Mouse (Mus musculus): ENCODE data around the gene Gpatch8. TPM values are rescaled to one million over a fixed set of nuclear protein-coding genes. Genes with fewer than 3 reads are reported as not detected.
"Not testable (repeated sequence)": the region's sequence is repeated elsewhere in the genome, so short reads cannot be mapped to it uniquely, and the experiment has no call there.

Gpatch8 gene
- polyA plus RNA-seq, 1 experiment, result 26.3 TPM

DNA sequence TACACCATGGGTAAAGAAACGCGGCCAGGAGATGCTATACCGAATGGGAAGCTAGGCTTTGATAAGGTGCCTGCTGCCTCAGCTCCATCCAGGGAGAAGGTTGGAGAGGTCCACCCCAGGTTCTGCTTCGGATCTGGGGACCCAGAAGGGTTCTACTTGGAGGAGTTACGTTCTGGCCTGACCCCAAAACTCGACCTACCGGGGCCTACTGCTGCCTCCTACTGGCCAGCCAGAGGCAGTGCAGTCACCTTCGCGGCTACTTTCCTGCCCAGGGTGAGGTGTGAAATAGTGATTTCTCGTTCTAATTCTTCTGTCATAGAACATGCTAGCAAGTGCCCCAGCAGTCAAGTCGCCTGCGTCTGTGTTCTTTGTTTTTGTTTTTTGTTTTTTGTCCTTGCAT is 12.0 kb upstream of the Gpatch8 start:
- H3K4me3 ChIP-seq (ENCODE audit: low read depth, low read length), result no peak overlapping the region
- H3K27me3 ChIP-seq (ENCODE audit: control insufficient read depth, insufficient read depth, low read length), result no peaks in the 10 kb centered on the region
- no peaks in the 10 kb centered on the region for H3K36me3 ChIP-seq (ENCODE audit: control insufficient read depth, insufficient read depth, low read length)
- no peak for TF ChIP-seq POLR2A (IDR thresholded peaks at IDR 0.05; ENCODE audit: low read depth, low read length)
- TF ChIP-seq CTCF (IDR thresholded peaks at IDR 0.05; ENCODE audit: extremely low read depth, insufficient read length, insufficient replicate concordance, low read depth, low read length), result peak; percentile 66; the same call in 1 of the 2 replicates
- 75% methylated on average over 12 of the region's 12 CpGs for WGBS
- peaks cover 5% of the 10 kb centered on the region; the same call in 1 of the 2 replicates for H3K4me1 ChIP-seq (ENCODE audit: control insufficient read depth, insufficient read depth, insufficient read length, low read length)
- H3K27ac ChIP-seq (ENCODE audit: insufficient read depth, low read depth, low read length), result no peak overlapping the region

- Histone ChIP-seq H3K36me3 (ENCODE audit: control insufficient read depth, insufficient read depth, low read length) (no peaks in the 10 kb centered on the region), H3K4me1 (ENCODE audit: control insufficient read depth, insufficient read depth, insufficient read length, low read length) (peaks cover 5% of the 10 kb centered on the region; the same call in 1 of the 2 replicates), H3K27me3 (ENCODE audit: control insufficient read depth, insufficient read depth, low read length) (no peaks in the 10 kb centered on the region), H3K4me3 (ENCODE audit: low read depth, low read length) (no peak overlapping the region), H3K27ac (ENCODE audit: insufficient read depth, low read depth, low read length) (no peak overlapping the region)
- 95% methylated on average over 15 of the region's 15 CpGs for WGBS
- TF ChIP-seq CTCF (IDR thresholded peaks at IDR 0.05; ENCODE audit: extremely low read depth, insufficient read length, insufficient replicate concordance, low read depth, low read length) (no peak), POLR2A (IDR thresholded peaks at IDR 0.05; ENCODE audit: low read depth, low read length) (no peak)
Measured at GRCm38 (mm10) chr11:102567723-102568122, 11.5 kb upstream of the Gpatch8 start.

- peaks cover 5% of the 10 kb centered on the region; the same call in 1 of the 2 replicates for H3K4me1 ChIP-seq (ENCODE audit: control insufficient read depth, insufficient read depth, insufficient read length, low read length)
- no peak overlapping the region for H3K27ac ChIP-seq (ENCODE audit: insufficient read depth, low read depth, low read length)
- H3K4me3 ChIP-seq (ENCODE audit: low read depth, low read length), result no peak overlapping the region
- no peaks in the 10 kb centered on the region for H3K27me3 ChIP-seq (ENCODE audit: control insufficient read depth, insufficient read depth, low read length)
- no peaks in the 10 kb centered on the region for H3K36me3 ChIP-seq (ENCODE audit: control insufficient read depth, insufficient read depth, low read length)
- TF ChIP-seq CTCF (IDR thresholded peaks at IDR 0.05; ENCODE audit: extremely low read depth, insufficient read length, insufficient replicate concordance, low read depth, low read length), result peak; percentile 13; the same call in 1 of the 2 replicates
- TF ChIP-seq POLR2A (IDR thresholded peaks at IDR 0.05; ENCODE audit: low read depth, low read length), result no peak
- 88% methylated on average over 6 of the region's 6 CpGs for WGBS
Measured at GRCm38 (mm10) chr11:102567157-102567556, 11.0 kb upstream of the Gpatch8 start.

- H3K36me3 ChIP-seq (ENCODE audit: control insufficient read depth, insufficient read depth, low read length), result no peaks in the 10 kb centered on the region
- H3K27ac ChIP-seq (ENCODE audit: insufficient read depth, low read depth, low read length), result no peak overlapping the region
- TF ChIP-seq CTCF (IDR thresholded peaks at IDR 0.05; ENCODE audit: extremely low read depth, insufficient read length, insufficient replicate concordance, low read depth, low read length) (no peak), POLR2A (IDR thresholded peaks at IDR 0.05; ENCODE audit: low read depth, low read length) (no peak)
- no peaks in the 10 kb centered on the region for H3K27me3 ChIP-seq (ENCODE audit: control insufficient read depth, insufficient read depth, low read length)
- no peak overlapping the region for H3K4me3 ChIP-seq (ENCODE audit: low read depth, low read length)
- 88% methylated on average over 1 of the region's 1 CpGs for WGBS
- H3K4me1 ChIP-seq (ENCODE audit: control insufficient read depth, insufficient read depth, insufficient read length, low read length), result peaks cover 5% of the 10 kb centered on the region; the same call in 1 of the 2 replicates
Measured at GRCm38 (mm10) chr11:102566290-102566689, 10.1 kb upstream of the Gpatch8 start.

DNA sequence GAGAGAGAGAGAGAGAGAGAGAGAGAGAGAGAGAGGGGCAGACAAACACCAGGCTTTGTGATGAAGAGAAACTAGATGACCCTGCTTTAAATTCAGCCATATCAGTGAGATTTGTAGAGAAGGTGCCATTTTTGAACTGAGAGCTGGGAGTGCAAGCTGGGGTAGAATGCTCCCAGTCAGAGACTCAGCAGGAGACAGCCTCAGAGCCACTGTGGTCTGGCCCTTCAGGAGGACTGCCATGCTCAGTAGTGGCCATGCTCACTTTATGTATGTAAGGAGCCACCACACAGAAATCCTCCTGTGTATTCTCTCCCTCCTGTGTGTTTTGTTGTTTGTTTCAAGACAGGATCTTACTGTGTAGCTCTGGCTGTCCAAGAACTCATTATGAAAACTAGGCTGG is 9.5 kb upstream of the Gpatch8 start:
- Histone ChIP-seq H3K4me3 (ENCODE audit: low read depth, low read length) (no peak overlapping the region), H3K27me3 (ENCODE audit: control insufficient read depth, insufficient read depth, low read length) (no peaks in the 10 kb centered on the region), H3K36me3 (ENCODE audit: control insufficient read depth, insufficient read depth, low read length) (no peaks in the 10 kb centered on the region), H3K27ac (ENCODE audit: insufficient read depth, low read depth, low read length) (peak overlapping the region; percentile 28), H3K4me1 (ENCODE audit: control insufficient read depth, insufficient read depth, insufficient read length, low read length) (peaks cover 5% of the 10 kb centered on the region; the same call in 1 of the 2 replicates)
- TF ChIP-seq POLR2A (IDR thresholded peaks at IDR 0.05; ENCODE audit: low read depth, low read length), result no peak

GRCm38 (mm10) chr11:102564952-102565671 is 8.9 kb upstream of the Gpatch8 start:
- H3K36me3 ChIP-seq (ENCODE audit: control insufficient read depth, insufficient read depth, low read length); H3K4me1 ChIP-seq (ENCODE audit: control insufficient read depth, insufficient read depth, insufficient read length, low read length); H3K27me3 ChIP-seq (ENCODE audit: control insufficient read depth, insufficient read depth, low read length); H3K4me3 ChIP-seq (ENCODE audit: low read depth, low read length): not testable (repeated sequence)
- peak overlapping the region; percentile 62 for H3K27ac ChIP-seq (ENCODE audit: insufficient read depth, low read depth, low read length)
- WGBS, result 47% methylated on average over 14 of the region's 14 CpGs

- no peaks in the 10 kb centered on the region for H3K27me3 ChIP-seq (ENCODE audit: control insufficient read depth, insufficient read depth, low read length)
- TF ChIP-seq POLR2A (IDR thresholded peaks at IDR 0.05; ENCODE audit: low read depth, low read length), result no peak
- no peak for TF ChIP-seq CTCF (IDR thresholded peaks at IDR 0.05; ENCODE audit: extremely low read depth, insufficient read length, insufficient replicate concordance, low read depth, low read length)
- no peak overlapping the region for H3K4me3 ChIP-seq (ENCODE audit: low read depth, low read length)
- H3K4me1 ChIP-seq (ENCODE audit: control insufficient read depth, insufficient read depth, insufficient read length, low read length), result peaks cover 6% of the 10 kb centered on the region; the same call in 1 of the 2 replicates
- WGBS, result 40% methylated on average over 5 of the region's 5 CpGs
- peak overlapping the region; percentile 93 for H3K27ac ChIP-seq (ENCODE audit: insufficient read depth, low read depth, low read length)
- no peaks in the 10 kb centered on the region for H3K36me3 ChIP-seq (ENCODE audit: control insufficient read depth, insufficient read depth, low read length)
Measured at GRCm38 (mm10) chr11:102558704-102559103, 2.5 kb upstream of the Gpatch8 start.
